Mouse (Mus musculus) brain, embryonic 14.5 days (tissue): Measurements from ENCODE around the gene Kirrel3.

ENCODE experiments used
- CTCF ChIP-seq: fragments of 200-500 bp; IDR thresholded peaks from 2 replicates; pipeline ENCODE4 v1.5.1; 2012; ENCODE audit warnings: inconsistent platforms, mild to moderate bottlenecking, moderate library complexity, borderline replicate concordance; ENCODE audit not compliant: insufficient read depth, insufficient read length; ENCODE audit errors: extremely low read depth
- POLR2A ChIP-seq: fragments of 200-500 bp; IDR thresholded peaks from 2 replicates; pipeline ENCODE4 v1.6.1; 2012; ENCODE audit warnings: mild to moderate bottlenecking, inconsistent platforms, borderline replicate concordance; ENCODE audit not compliant: poor library complexity, insufficient read depth, insufficient read length, severe bottlenecking; ENCODE audit errors: extremely low read depth

- TF ChIP-seq CTCF, result no peak
- no peak for TF ChIP-seq POLR2A
Observed at GRCm38 (mm10) chr9:34463666-34464065, 22.0 kb upstream of the Kirrel3 start.
